Mouse (Mus musculus) heart, adult 2 months (tissue): ENCODE measurements at regions not wholly inside any gene's neighbourhood (a gene's known extent, or its start where the extent isn't known, plus 50 kb on each side); places are given as distances from the start of the nearest gene placed in this dataset.

ENCODE experiments used
- CTCF ChIP-seq: fragments of 200-600 bp; IDR thresholded peaks from 2 replicates; pipeline ENCODE4 v1.8.1; 2022; ENCODE audit warnings: antibody characterized with exemption, mild to moderate bottlenecking, moderate library complexity
- POLR2A ChIP-seq: fragments of 200-500 bp; IDR thresholded peaks from 2 replicates; pipeline ENCODE4 v1.6.1; 2011; ENCODE audit warnings: mild to moderate bottlenecking, low read depth, low read length, control low read depth; ENCODE audit not compliant: insufficient read depth

DNA sequence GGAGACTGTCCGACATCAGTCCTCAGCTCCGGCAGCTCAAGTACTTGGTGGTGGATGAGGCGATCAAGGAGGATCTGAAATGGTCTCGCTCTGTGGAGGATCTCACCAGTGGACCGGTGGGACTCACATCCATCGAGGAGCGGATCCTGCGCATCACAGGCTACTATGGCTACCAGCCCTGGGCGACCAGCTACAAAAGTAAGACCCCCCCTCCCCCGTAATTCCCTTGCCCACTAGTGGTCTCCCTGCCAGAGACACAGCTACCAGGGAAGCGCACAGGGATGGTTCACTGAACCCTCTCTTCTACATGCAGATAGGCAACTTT, 144.5 kb downstream of the Kcnk1 start:
- TF ChIP-seq CTCF (no peak), POLR2A (no peak)
